ENCODE assay signal across 8 mouse cellular contexts in genomic region chr7:16737606-16738072, GRCm38 (mm10). TPM values are rescaled to one million over a fixed set of nuclear protein-coding genes. Genes with fewer than 3 reads are reported as not detected.
A peak's percentile ranks its signal among the peaks of the same experiment; 100 is the strongest.
DNase-seq lines count a peak whose midpoint lies in the region; ATAC-seq and TF ChIP-seq lines count a peak whose summit lies in the region.

No protein-coding gene starts in this region.

- H3K27ac ChIP-seq in heart, embryonic 14.5 days (replicated peaks in 1 of 2; ENCODE audit: control insufficient read depth in 1 of 2, insufficient read depth in 1 of 2, low read depth in 2 of 2, low read length in 2 of 2): no peak overlapping the region
- no peak overlapping the region for H3K27ac ChIP-seq in bone marrow macrophage, adult 2 months (ENCODE audit: insufficient read depth, low read depth, low read length)
- no peak overlapping the region for H3K27ac ChIP-seq in forebrain, postnatal 0 days (ENCODE audit: low read depth, low read length)
- no peak overlapping the region for H3K27ac ChIP-seq in kidney, adult 2 months (ENCODE audit: insufficient read depth, low read depth, low read length)

- ATAC-seq in heart, embryonic 14.5 days (ENCODE audit: insufficient number of reproducible peaks, insufficient read depth, low FRiP score, low read depth): no peak
- peak; percentile 3 for ATAC-seq in forebrain, postnatal 0 days
- ATAC-seq in megakaryocyte-erythroid progenitor cell, adult 5-6 weeks (replicated peaks; ENCODE audit: low FRiP score, low TSS enrichment, poor library complexity, severe bottlenecking): 0 out of 2 replicates have a peak, but pooled peaks have one; percentile 2
- no peak for ATAC-seq in granulocyte monocyte progenitor cell, adult 5-6 weeks (replicated peaks; ENCODE audit: poor library complexity, severe bottlenecking)

- H3K36me3 ChIP-seq in heart, embryonic 14.5 days (ENCODE audit: control insufficient read depth, insufficient read depth, low read length): peaks cover 15% of the 10 kb centered on the region; the same call in 1 of the 2 replicates
- H3K36me3 ChIP-seq in forebrain, postnatal 0 days (ENCODE audit: insufficient read depth): no peaks in the 10 kb centered on the region
- no peaks in the 10 kb centered on the region for H3K36me3 ChIP-seq in kidney, adult 2 months (ENCODE audit: control insufficient read depth, insufficient read depth, low read length)

- H3K9ac ChIP-seq in heart, embryonic 14.5 days (ENCODE audit: low read length): peak overlapping the region; percentile 52; the same call in 1 of the 2 replicates
- no peak overlapping the region for H3K9ac ChIP-seq in forebrain, postnatal 0 days

- H3K27me3 ChIP-seq in heart, embryonic 14.5 days (ENCODE audit: control insufficient read depth, insufficient read depth, low read length): no peaks in the 10 kb centered on the region
- H3K27me3 ChIP-seq in forebrain, postnatal 0 days (ENCODE audit: insufficient read depth, low read length): no peaks in the 10 kb centered on the region
- H3K27me3 ChIP-seq in kidney, adult 2 months (replicated peaks; ENCODE audit: control insufficient read depth, insufficient read depth, low read length): no peaks in the 10 kb centered on the region

- H3K4me3 ChIP-seq in heart, embryonic 14.5 days (ENCODE audit: control insufficient read depth in 1 of 2, insufficient read depth in 1 of 2, low read depth in 1 of 2, low read length in 2 of 2): peak overlapping the region; percentile 15 to 90; a peak in 3 of 4 replicates
- H3K4me3 ChIP-seq in bone marrow macrophage, adult 2 months (ENCODE audit: insufficient read depth, low read length): peak overlapping the region; percentile 27; the same call in 1 of the 2 replicates
- peak overlapping the region; percentile 64 for H3K4me3 ChIP-seq in forebrain, postnatal 0 days (ENCODE audit: low read depth, low read length)
- no peak overlapping the region for H3K4me3 ChIP-seq in kidney, adult 2 months (ENCODE audit: insufficient read depth, low read depth, low read length)

- 43% methylated on average over 10 of the region's 10 CpGs for WGBS in heart, embryonic 14.5 days
- WGBS in forebrain, postnatal 0 days: 46% methylated on average over 10 of the region's 10 CpGs
- WGBS in kidney, adult 2 months: 43% methylated on average over 10 of the region's 10 CpGs

- DNase-seq in heart, postnatal 14 days: no peak
- DNase-seq in forebrain, postnatal 0 days: no peak
- no peak for DNase-seq in Muller cell, postnatal 12 days (ENCODE audit: inconsistent ontology term)
- no peak for DNase-seq in kidney, adult 2 months

- intact Hi-C loops in heart, postnatal 14 days (cut with DNase I): no loop called here

- no peaks in the 10 kb centered on the region for H3K9me3 ChIP-seq in heart, embryonic 14.5 days (ENCODE audit: control insufficient read depth, low read length)
- H3K9me3 ChIP-seq in forebrain, postnatal 0 days (ENCODE audit: low read length): no peaks in the 10 kb centered on the region

- peaks cover 6 to 11% of the 10 kb centered on the region in 2 experiments; a peak in 3 of 4 replicates for H3K4me1 ChIP-seq in heart, embryonic 14.5 days (ENCODE audit: control insufficient read depth in 2 of 2, insufficient read depth in 2 of 2, low read length in 2 of 2)
- peaks cover 14% of the 10 kb centered on the region for H3K4me1 ChIP-seq in bone marrow macrophage, adult 2 months (ENCODE audit: control insufficient read depth, insufficient read depth, low read length)
- peaks cover 6% of the 10 kb centered on the region for H3K4me1 ChIP-seq in forebrain, postnatal 0 days (ENCODE audit: insufficient read depth)
- peaks cover 6% of the 10 kb centered on the region; the same call in 1 of the 2 replicates for H3K4me1 ChIP-seq in kidney, adult 2 months (ENCODE audit: control insufficient read depth, insufficient read depth, low read length)

- H3K4me2 ChIP-seq in heart, embryonic 14.5 days (ENCODE audit: low read length): peak overlapping the region; percentile 80
- H3K4me2 ChIP-seq in forebrain, postnatal 0 days (ENCODE audit: low read depth): peak overlapping the region; percentile 44

- TF ChIP-seq CTCF in bone marrow macrophage, adult 2 months (IDR thresholded peaks at IDR 0.05; ENCODE audit: low read depth, low read length): no peak
- TF ChIP-seq CTCF in forebrain, postnatal 0 days (IDR thresholded peaks at IDR 0.05; ENCODE audit: low read depth): no peak
- no peak for TF ChIP-seq CTCF in kidney, adult 2 months (conservative IDR thresholded peaks at IDR 0.05; ENCODE audit: insufficient read depth, insufficient read length, low read depth, low read length)

- TF ChIP-seq POLR2A in bone marrow macrophage, adult 2 months (IDR thresholded peaks at IDR 0.05; ENCODE audit: borderline replicate concordance, low read depth, low read length): no peak
- no peak for TF ChIP-seq POLR2A in kidney, adult 2 months (IDR thresholded peaks at IDR 0.05; ENCODE audit: low read depth, low read length)

RNA-seq across cellular contexts. Expression of gene Ap2s1, which starts 0.6 kb away (rescaled TPM):
- 237 and 256 TPM in 2 replicates for polyA plus RNA-seq in heart, embryonic 14.5 days (2014; fragmentation: Nextera tagmentation; extraction: Ambion mirVana)
- total RNA-seq in heart, postnatal 14 days (2021): 100 to 1,000 TPM in 1 of 2 experiments, 10 to 100 TPM in 1; 89.4 to 102 TPM
- polyA plus RNA-seq in bone marrow macrophage, adult 2 months (2012; ENCODE audit: insufficient read depth, insufficient read length, missing spikeins): 286 and 287 TPM in 2 replicates
- total RNA-seq in forebrain, postnatal 0 days (2014; rRNA removed): 519 and 565 TPM in 2 replicates
- 566 and 578 TPM in 2 replicates for polyA plus RNA-seq in forebrain, postnatal 0 days (2015; fragmentation: Nextera tagmentation; extraction: Ambion mirVana)
- total RNA-seq in megakaryocyte-erythroid progenitor cell, adult 5-6 weeks (2014; fragmentation: Nextera tagmentation): 138 and 161 TPM in 2 replicates
- total RNA-seq in megakaryocyte-erythroid progenitor cell, adult 5-6 weeks (2017): 55.7 and 62.9 TPM in 2 replicates
- 141 and 168 TPM in 2 replicates for total RNA-seq in granulocyte monocyte progenitor cell, adult 5-6 weeks (2014; fragmentation: Nextera tagmentation)
- 102 and 128 TPM in 2 replicates for total RNA-seq in granulocyte monocyte progenitor cell, adult 5-6 weeks (2017)
- polyA plus RNA-seq in kidney, adult 2 months (2012; rRNA removed): 288 and 300 TPM in 2 replicates

RNA-seq across cellular contexts. Expression of gene Ceacam9, which starts 15.9 kb away (rescaled TPM):
- not detected in 2 replicates for polyA plus RNA-seq in heart, embryonic 14.5 days (2014; fragmentation: Nextera tagmentation; extraction: Ambion mirVana)
- not detected for total RNA-seq in heart, postnatal 14 days (2021)
- polyA plus RNA-seq in bone marrow macrophage, adult 2 months (2012; ENCODE audit: insufficient read depth, insufficient read length, missing spikeins): not detected in 2 replicates
- not detected in 2 replicates for total RNA-seq in forebrain, postnatal 0 days (2014; rRNA removed)
- polyA plus RNA-seq in forebrain, postnatal 0 days (2015; fragmentation: Nextera tagmentation; extraction: Ambion mirVana): 0.13 and 0.18 TPM in 2 replicates
- total RNA-seq in megakaryocyte-erythroid progenitor cell, adult 5-6 weeks (2014; fragmentation: Nextera tagmentation): not detected in 2 replicates
- not detected in 2 replicates for total RNA-seq in megakaryocyte-erythroid progenitor cell, adult 5-6 weeks (2017)
- total RNA-seq in granulocyte monocyte progenitor cell, adult 5-6 weeks (2014; fragmentation: Nextera tagmentation): not detected in 2 replicates
- total RNA-seq in granulocyte monocyte progenitor cell, adult 5-6 weeks (2017): not detected in 2 replicates
- not detected in 2 replicates for polyA plus RNA-seq in kidney, adult 2 months (2012; rRNA removed)

RNA-seq across cellular contexts. Expression of gene Slc1a5, which starts 43.5 kb away (rescaled TPM):
- 27.7 and 30.3 TPM in 2 replicates for polyA plus RNA-seq in heart, embryonic 14.5 days (2014; fragmentation: Nextera tagmentation; extraction: Ambion mirVana)
- total RNA-seq in heart, postnatal 14 days (2021): 10 to 100 TPM; 26.5 to 35.4 TPM
- 24.9 and 25.0 TPM in 2 replicates for polyA plus RNA-seq in bone marrow macrophage, adult 2 months (2012; ENCODE audit: insufficient read depth, insufficient read length, missing spikeins)
- 6.3 and 9.3 TPM in 2 replicates for total RNA-seq in forebrain, postnatal 0 days (2014; rRNA removed)
- 7.2 and 7.5 TPM in 2 replicates for polyA plus RNA-seq in forebrain, postnatal 0 days (2015; fragmentation: Nextera tagmentation; extraction: Ambion mirVana)
- 102 and 107 TPM in 2 replicates for total RNA-seq in megakaryocyte-erythroid progenitor cell, adult 5-6 weeks (2014; fragmentation: Nextera tagmentation)
- 31.8 and 36.1 TPM in 2 replicates for total RNA-seq in megakaryocyte-erythroid progenitor cell, adult 5-6 weeks (2017)
- 110 and 118 TPM in 2 replicates for total RNA-seq in granulocyte monocyte progenitor cell, adult 5-6 weeks (2014; fragmentation: Nextera tagmentation)
- 46.4 and 47.2 TPM in 2 replicates for total RNA-seq in granulocyte monocyte progenitor cell, adult 5-6 weeks (2017)
- 74.6 and 95.2 TPM in 2 replicates for polyA plus RNA-seq in kidney, adult 2 months (2012; rRNA removed)

Comparison
In these comparisons a context has a peak if more than half of its experiments do, and no peak if none do; other contexts are left out.
1. ATAC-seq: peak in forebrain, postnatal 0 days (single experiment) and megakaryocyte-erythroid progenitor cell, adult 5-6 weeks (single experiment); none in heart, embryonic 14.5 days (single experiment) and granulocyte monocyte progenitor cell, adult 5-6 weeks (single experiment).